In genomic region chr11:75537491-75538183, GRCm38 (mm10) we compare ENCODE assay signal across 8 mouse cellular contexts. TPM values are rescaled to one million over a fixed set of nuclear protein-coding genes. Genes with fewer than 3 reads are reported as not detected.
A peak's percentile ranks its signal among the peaks of the same experiment; 100 is the strongest.
DNase-seq lines count a peak whose midpoint lies in the region; ATAC-seq and TF ChIP-seq lines count a peak whose summit lies in the region.

No protein-coding gene starts in this region.

- no peaks in the 10 kb centered on the region for H3K9me3 ChIP-seq in lung, embryonic 15.5 days
- no peaks in the 10 kb centered on the region for H3K9me3 ChIP-seq in hindbrain, postnatal 0 days (ENCODE audit: low read length)
- H3K9me3 ChIP-seq in midbrain, embryonic 13.5 days, result no peaks in the 10 kb centered on the region

- H3K27ac ChIP-seq in lung, embryonic 15.5 days, result peak overlapping the region; percentile 85
- H3K27ac ChIP-seq in hindbrain, postnatal 0 days, result peak overlapping the region; percentile 59
- 0 out of 2 replicates have a peak overlapping the region, but pooled peaks have one; percentile 33 for H3K27ac ChIP-seq in midbrain, embryonic 13.5 days

- ATAC-seq in lung, embryonic 15.5 days (ENCODE audit: borderline replicate concordance, extremely low read depth, low FRiP score, low TSS enrichment), result peak; percentile 48; the same call in 1 of the 2 replicates
- peak; percentile 61; the same call in 1 of the 2 replicates for ATAC-seq in hindbrain, postnatal 0 days
- peak; percentile 31; the same call in 1 of the 2 replicates for ATAC-seq in midbrain, embryonic 13.5 days

- intact Hi-C loops in left cerebral cortex, postnatal 14 days (cut with DNase I), result no loop called here

- TF ChIP-seq CTCF in hindbrain, postnatal 0 days (IDR thresholded peaks at IDR 0.05; ENCODE audit: low read depth), result peak; percentile 40

- no peaks in the 10 kb centered on the region for H3K27me3 ChIP-seq in lung, embryonic 15.5 days
- H3K27me3 ChIP-seq in hindbrain, postnatal 0 days (ENCODE audit: insufficient read depth, low read length), result no peaks in the 10 kb centered on the region
- no peaks in the 10 kb centered on the region for H3K27me3 ChIP-seq in midbrain, embryonic 13.5 days

- H3K36me3 ChIP-seq in lung, embryonic 15.5 days, result no peaks in the 10 kb centered on the region
- no peaks in the 10 kb centered on the region for H3K36me3 ChIP-seq in hindbrain, postnatal 0 days (ENCODE audit: insufficient read depth, low read length)
- H3K36me3 ChIP-seq in midbrain, embryonic 13.5 days, result peaks cover 4% of the 10 kb centered on the region; the same call in 1 of the 2 replicates

- no peak for DNase-seq in lung, postnatal 14 days
- DNase-seq in cerebellum, postnatal 36 days, result peak; percentile 53 to 64
- DNase-seq in hindbrain, postnatal 0 days (ENCODE audit: low spot score), result no peak
- no peak for DNase-seq in frontal cortex, postnatal 10 days (ENCODE audit: low spot score in 2 of 2)
- DNase-seq in left cerebral cortex, postnatal 14 days (ENCODE audit: low spot score in 2 of 2), result no peak
- DNase-seq in adrenal gland, adult 18-20 months (ENCODE audit: low spot score in 2 of 2), result no peak

- no peak overlapping the region for H3K9ac ChIP-seq in lung, embryonic 15.5 days
- H3K9ac ChIP-seq in hindbrain, postnatal 0 days (replicated peaks; ENCODE audit: low read length), result no peak overlapping the region
- peak overlapping the region; percentile 49 for H3K9ac ChIP-seq in midbrain, embryonic 13.5 days (replicated peaks)

- H3K4me3 ChIP-seq in lung, embryonic 15.5 days, result no peak overlapping the region
- no peak overlapping the region for H3K4me3 ChIP-seq in hindbrain, postnatal 0 days (ENCODE audit: low read length)
- no peak overlapping the region for H3K4me3 ChIP-seq in midbrain, embryonic 13.5 days (replicated peaks)

- 41% methylated on average over 11 of the region's 11 CpGs for WGBS in lung, embryonic 15.5 days
- WGBS in hindbrain, postnatal 0 days, result 35% methylated on average over 11 of the region's 11 CpGs
- WGBS in midbrain, embryonic 13.5 days, result 47% methylated on average over 11 of the region's 11 CpGs

- H3K4me1 ChIP-seq in lung, embryonic 15.5 days, result peaks cover 48% of the 10 kb centered on the region
- 0 out of 2 replicates have a peak, but pooled peaks cover 7% of the 10 kb centered on the region for H3K4me1 ChIP-seq in hindbrain, postnatal 0 days (ENCODE audit: insufficient read depth, low read length)
- peaks cover 50% of the 10 kb centered on the region for H3K4me1 ChIP-seq in midbrain, embryonic 13.5 days (replicated peaks)

- H3K4me2 ChIP-seq in lung, embryonic 15.5 days, result no peak overlapping the region
- H3K4me2 ChIP-seq in hindbrain, postnatal 0 days (ENCODE audit: low read depth, low read length), result no peak overlapping the region
- H3K4me2 ChIP-seq in midbrain, embryonic 13.5 days (replicated peaks), result no peak overlapping the region

RNA-seq across cellular contexts. Expression of gene Slc43a2, which starts 6.1 kb away (rescaled TPM):
- polyA plus RNA-seq in lung, embryonic 15.5 days (2015; fragmentation: Nextera tagmentation; extraction: Ambion mirVana), result 5.6 and 6.9 TPM in 2 replicates
- 31.3 and 36.2 TPM in 2 replicates for total RNA-seq in hindbrain, postnatal 0 days (2014; rRNA removed)
- polyA plus RNA-seq in hindbrain, postnatal 0 days (2015; fragmentation: Nextera tagmentation; extraction: Ambion mirVana), result 17.2 and 17.8 TPM in 2 replicates
- 16.4 and 17.3 TPM in 2 replicates for polyA plus RNA-seq in midbrain, embryonic 13.5 days (2015; fragmentation: Nextera tagmentation; extraction: Ambion mirVana)
- 10 to 100 TPM; 53.0 to 61.5 TPM for total RNA-seq in left cerebral cortex, postnatal 14 days (2021)
- 10 to 100 TPM; 22.8 to 29.1 TPM for total RNA-seq in adrenal gland, adult 18-20 months (2021)

RNA-seq across cellular contexts. Expression of gene Scarf1, which starts 24.3 kb away (rescaled TPM):
- polyA plus RNA-seq in lung, embryonic 15.5 days (2015; fragmentation: Nextera tagmentation; extraction: Ambion mirVana), result 16.2 and 16.3 TPM in 2 replicates
- total RNA-seq in hindbrain, postnatal 0 days (2014; rRNA removed), result 3.3 and 3.7 TPM in 2 replicates
- 3.5 and 3.6 TPM in 2 replicates for polyA plus RNA-seq in hindbrain, postnatal 0 days (2015; fragmentation: Nextera tagmentation; extraction: Ambion mirVana)
- 3.4 and 3.5 TPM in 2 replicates for polyA plus RNA-seq in midbrain, embryonic 13.5 days (2015; fragmentation: Nextera tagmentation; extraction: Ambion mirVana)
- 1 to 10 TPM; 3.0 to 3.3 TPM for total RNA-seq in left cerebral cortex, postnatal 14 days (2021)
- total RNA-seq in adrenal gland, adult 18-20 months (2021), result 1 to 10 TPM; 7.5 TPM

RNA-seq across cellular contexts. Expression of gene Rilp, which starts 27.7 kb away (rescaled TPM):
- 0.66 and 0.83 TPM in 2 replicates for polyA plus RNA-seq in lung, embryonic 15.5 days (2015; fragmentation: Nextera tagmentation; extraction: Ambion mirVana)
- total RNA-seq in hindbrain, postnatal 0 days (2014; rRNA removed), result 3.9 and 6.6 TPM in 2 replicates
- 7.3 and 7.6 TPM in 2 replicates for polyA plus RNA-seq in hindbrain, postnatal 0 days (2015; fragmentation: Nextera tagmentation; extraction: Ambion mirVana)
- 0.97 and 1.2 TPM in 2 replicates for polyA plus RNA-seq in midbrain, embryonic 13.5 days (2015; fragmentation: Nextera tagmentation; extraction: Ambion mirVana)
- 1 to 10 TPM; 2.0 to 2.5 TPM for total RNA-seq in left cerebral cortex, postnatal 14 days (2021)
- total RNA-seq in adrenal gland, adult 18-20 months (2021), result 10 to 100 TPM; 11.5 to 20.8 TPM

RNA-seq across cellular contexts. Expression of gene Pitpna, which starts 50.3 kb away (rescaled TPM):
- polyA plus RNA-seq in lung, embryonic 15.5 days (2015; fragmentation: Nextera tagmentation; extraction: Ambion mirVana), result 73.4 and 76.8 TPM in 2 replicates
- total RNA-seq in hindbrain, postnatal 0 days (2014; rRNA removed), result 90.7 and 91.4 TPM in 2 replicates
- polyA plus RNA-seq in hindbrain, postnatal 0 days (2015; fragmentation: Nextera tagmentation; extraction: Ambion mirVana), result 95.9 and 109 TPM in 2 replicates
- 77.8 and 99.2 TPM in 2 replicates for polyA plus RNA-seq in midbrain, embryonic 13.5 days (2015; fragmentation: Nextera tagmentation; extraction: Ambion mirVana)
- 100 to 1,000 TPM; 336 to 338 TPM for total RNA-seq in left cerebral cortex, postnatal 14 days (2021)
- total RNA-seq in adrenal gland, adult 18-20 months (2021), result 100 to 1,000 TPM; 152 to 175 TPM

RNA-seq across cellular contexts. Expression of gene Prpf8, which starts 51.0 kb away (rescaled TPM):
- 56.9 and 57.3 TPM in 2 replicates for polyA plus RNA-seq in lung, embryonic 15.5 days (2015; fragmentation: Nextera tagmentation; extraction: Ambion mirVana)
- 118 and 126 TPM in 2 replicates for total RNA-seq in hindbrain, postnatal 0 days (2014; rRNA removed)
- polyA plus RNA-seq in hindbrain, postnatal 0 days (2015; fragmentation: Nextera tagmentation; extraction: Ambion mirVana), result 25.9 and 29.4 TPM in 2 replicates
- polyA plus RNA-seq in midbrain, embryonic 13.5 days (2015; fragmentation: Nextera tagmentation; extraction: Ambion mirVana), result 58.2 and 61.8 TPM in 2 replicates
- 100 to 1,000 TPM; 115 to 116 TPM for total RNA-seq in left cerebral cortex, postnatal 14 days (2021)
- 100 to 1,000 TPM; 118 to 147 TPM for total RNA-seq in adrenal gland, adult 18-20 months (2021)

Comparison
In these comparisons a context has a peak if more than half of its experiments do, and no peak if none do; other contexts are left out.
1. H3K27ac ChIP-seq: peak in every context shown above with its lines; median percentile 85 in lung, embryonic 15.5 days; 59 in hindbrain, postnatal 0 days; 33 in midbrain, embryonic 13.5 days.
2. DNase-seq: peak in cerebellum, postnatal 36 days (2 of 2); none in lung, postnatal 14 days (single experiment), hindbrain, postnatal 0 days (single experiment), frontal cortex, postnatal 10 days (0 of 2), left cerebral cortex, postnatal 14 days (0 of 2) and adrenal gland, adult 18-20 months (0 of 2).
3. Peak in every context shown above with its lines, with median percentiles within 50 percentile points of each other: ATAC-seq.